Mouse (Mus musculus) thymus, adult 2 months (tissue): ENCODE measurements around the gene Mum1l1. TPM values are rescaled to one million over a fixed set of nuclear protein-coding genes. Genes with fewer than 3 reads are reported as not detected.

Experiments
- DNase-seq: peaks from one replicate; pipeline ENCODE4 v3.0.0; 2021
- H3K27ac ChIP-seq: fragments of 200-500 bp; 2 replicates; pipeline ENCODE4 v1.5.1; 2012; ENCODE audit warnings: low read length, control low read depth; ENCODE audit not compliant: control insufficient read depth, insufficient read depth
- H3K27me3 ChIP-seq: fragments of 200-500 bp; 2 replicates; pipeline ENCODE4 v1.6.1; 2012; ENCODE audit warnings: mild to moderate bottlenecking, low read length, moderate library complexity, mixed read lengths; ENCODE audit not compliant: control insufficient read depth, insufficient read depth
- H3K36me3 ChIP-seq: fragments of 200-500 bp; 2 replicates; pipeline ENCODE4 v1.6.1; 2012; ENCODE audit warnings: mild to moderate bottlenecking, low read length, moderate library complexity; ENCODE audit not compliant: control insufficient read depth, insufficient read depth
- H3K4me1 ChIP-seq: fragments of 200-500 bp; replicated peaks from 2 replicates; pipeline ENCODE4 v1.6.1; 2012; ENCODE audit warnings: low read length; ENCODE audit not compliant: control insufficient read depth, insufficient read depth
- H3K4me3 ChIP-seq: fragments of 200-500 bp; 2 replicates; pipeline ENCODE4 v1.5.1; 2012; ENCODE audit warnings: mild to moderate bottlenecking, low read length, control low read depth, moderate library complexity; ENCODE audit not compliant: control insufficient read depth, insufficient read depth
- CTCF ChIP-seq: fragments of 200-500 bp; IDR thresholded peaks from 2 replicates; pipeline ENCODE4 v1.5.1; 2012; ENCODE audit warnings: mild to moderate bottlenecking, control low read depth, low read length, moderate library complexity, borderline replicate concordance; ENCODE audit not compliant: control insufficient read depth, poor library complexity, insufficient read depth; ENCODE audit errors: extremely low read depth
- POLR2A ChIP-seq: fragments of 200-500 bp; IDR thresholded peaks from 2 replicates; pipeline ENCODE4 v1.6.1; 2012; ENCODE audit warnings: mild to moderate bottlenecking, low read length, control low read depth, moderate library complexity; ENCODE audit not compliant: control insufficient read depth, poor library complexity, insufficient read depth; ENCODE audit errors: extremely low read depth
- WGBS: fragments of 180-500 bp; shearing (Covaris S2); methylation state at CpG from one replicate; pipeline ENCODE4 v1.1.7; 2018; 5-methylcytosine and 5-hydroxymethylcytosine counted together
- polyA plus RNA-seq: library from polyadenylated mRNA; depleted of rRNA; stranded (reverse); fragments of >200 nt; gene quantifications from 2 replicates; pipeline ENCODE4 v1.2.3, GENCODE M21; 2012

Gene Mum1l1
- polyA plus RNA-seq, 1 experiment: 0.07 TPM

DNA sequence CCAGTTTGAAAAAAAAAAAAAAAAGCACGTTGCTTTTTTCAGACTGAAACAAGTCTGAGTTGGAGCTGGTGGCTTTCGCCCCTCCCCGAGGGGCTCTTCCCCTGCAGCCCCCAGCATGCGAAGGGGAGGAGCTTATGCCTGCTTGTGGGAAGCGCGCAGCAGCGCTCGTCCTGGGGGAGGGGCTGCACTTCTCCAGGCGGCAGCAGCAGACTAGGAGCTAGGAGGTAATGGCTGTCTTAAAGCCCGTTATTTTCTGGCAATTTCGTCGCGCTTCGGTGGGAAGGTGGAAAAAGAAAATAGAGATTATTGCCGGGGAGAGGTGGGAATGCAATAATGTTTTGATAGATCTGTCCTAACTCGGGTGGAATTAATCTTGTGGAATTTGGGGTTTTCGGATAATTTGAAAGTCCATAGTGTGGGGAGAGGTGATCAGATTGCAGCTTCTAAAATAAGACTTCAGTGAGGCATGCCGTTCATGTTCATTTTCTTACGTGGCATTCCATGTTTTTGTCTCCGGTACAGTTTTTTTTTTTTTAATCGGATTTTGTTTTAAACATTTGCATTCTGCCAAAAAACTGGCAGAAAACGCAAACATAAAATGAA lies 7.2 kb downstream of the Mum1l1 start:
- no peak for TF ChIP-seq CTCF
- TF ChIP-seq POLR2A: no peak
- DNase-seq: no peak
- Histone ChIP-seq H3K36me3 (no peaks in the 10 kb centered on the region), H3K4me1 (no peaks in the 10 kb centered on the region), H3K27ac (no peak overlapping the region), H3K4me3 (no peak overlapping the region), H3K27me3 (no peaks in the 10 kb centered on the region)
- 4% methylated on average over 22 of the region's 22 CpGs for WGBS

- Histone ChIP-seq H3K27me3 (no peaks in the 10 kb centered on the region), H3K4me3 (no peak overlapping the region), H3K4me1 (no peaks in the 10 kb centered on the region), H3K36me3 (no peaks in the 10 kb centered on the region), H3K27ac (no peak overlapping the region)
- no peak for TF ChIP-seq POLR2A
- TF ChIP-seq CTCF: no peak
- WGBS: 69% methylated on average over 10 of the region's 10 CpGs
- DNase-seq: no peak
Measured at GRCm38 (mm10) chrX:139217776-139218175, 7.9 kb downstream of the Mum1l1 start.

DNA sequence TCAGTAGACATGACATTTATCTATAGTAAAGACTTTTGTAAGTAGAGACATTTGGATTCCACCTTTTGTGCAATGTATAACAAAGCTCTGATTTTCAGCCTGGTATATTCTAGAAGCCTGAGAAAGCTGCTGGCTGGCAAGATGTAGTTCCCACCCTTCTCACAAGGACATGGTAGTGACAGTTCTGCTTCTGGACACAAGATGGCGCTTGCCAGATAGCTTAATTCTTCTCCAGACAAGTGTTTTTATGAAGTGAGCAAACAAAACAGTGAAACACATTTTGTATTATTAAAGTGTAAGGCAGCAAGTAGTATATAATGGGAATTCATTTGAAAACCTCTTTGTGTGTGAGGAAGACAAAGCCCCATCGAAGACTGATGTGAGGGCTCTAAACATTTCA lies 9.2 kb downstream of the Mum1l1 start:
- H3K4me1 ChIP-seq: no peaks in the 10 kb centered on the region
- no peaks in the 10 kb centered on the region for H3K27me3 ChIP-seq
- DNase-seq: no peak
- H3K36me3 ChIP-seq: no peaks in the 10 kb centered on the region
- 36% methylated on average over 2 of the region's 2 CpGs for WGBS
- H3K4me3 ChIP-seq: no peak overlapping the region
- H3K27ac ChIP-seq: no peak overlapping the region
- TF ChIP-seq POLR2A: no peak
- no peak for TF ChIP-seq CTCF

- 88% methylated on average over 4 of the region's 4 CpGs for WGBS
- no peak for DNase-seq
- Histone ChIP-seq H3K36me3 (no peaks in the 10 kb centered on the region), H3K27ac (no peak overlapping the region), H3K4me1 (no peaks in the 10 kb centered on the region), H3K27me3 (no peaks in the 10 kb centered on the region), H3K4me3 (no peak overlapping the region)
- no peak for TF ChIP-seq POLR2A
- no peak for TF ChIP-seq CTCF
Measured at GRCm38 (mm10) chrX:139220830-139221229, 11.0 kb downstream of the Mum1l1 start.

- Histone ChIP-seq H3K27me3 (no peaks in the 10 kb centered on the region), H3K4me1 (no peaks in the 10 kb centered on the region), H3K27ac (no peak overlapping the region), H3K4me3 (no peak overlapping the region), H3K36me3 (no peaks in the 10 kb centered on the region)
- WGBS: 70% methylated on average over 3 of the region's 3 CpGs
- no peak for TF ChIP-seq POLR2A
- TF ChIP-seq CTCF: no peak
- no peak for DNase-seq
Measured at GRCm38 (mm10) chrX:139221893-139222292, 12.1 kb downstream of the Mum1l1 start.

GRCm38 (mm10) chrX:139231143-139231542 lies 21.3 kb downstream of the Mum1l1 start:
- 69% methylated on average over 9 of the region's 9 CpGs for WGBS
- no peak for DNase-seq
- Histone ChIP-seq H3K4me3 (no peak overlapping the region), H3K27me3 (no peaks in the 10 kb centered on the region), H3K36me3 (no peaks in the 10 kb centered on the region), H3K27ac (no peak overlapping the region), H3K4me1 (no peaks in the 10 kb centered on the region)
- no peak for TF ChIP-seq POLR2A

DNA sequence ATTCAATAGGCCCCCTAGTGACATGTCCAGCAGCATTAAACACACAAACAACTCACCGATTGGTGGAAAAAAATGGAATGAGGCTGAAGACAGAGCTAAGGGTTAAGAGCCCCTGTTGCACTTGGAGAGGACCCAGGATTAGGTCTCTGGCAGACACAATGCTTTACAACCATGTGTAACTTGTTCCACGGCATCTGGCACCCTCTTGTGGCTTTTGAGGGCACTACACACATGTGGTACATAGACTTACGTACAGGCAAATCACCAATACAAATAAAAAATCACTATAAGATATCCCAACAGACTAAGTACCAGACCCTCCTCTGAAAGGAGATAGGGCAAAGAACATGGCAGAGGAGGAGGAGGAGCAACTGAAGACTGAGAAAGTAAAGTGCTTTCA lies 37.5 kb downstream of the Mum1l1 start:
- WGBS: 72% methylated on average over 3 of the region's 3 CpGs
- H3K36me3 ChIP-seq: no peaks in the 10 kb centered on the region
- TF ChIP-seq CTCF (no peak), POLR2A (no peak)
- DNase-seq: no peak
- no peak overlapping the region for H3K4me3 ChIP-seq
- H3K27ac ChIP-seq: no peak overlapping the region
- H3K4me1 ChIP-seq: no peaks in the 10 kb centered on the region
- no peaks in the 10 kb centered on the region for H3K27me3 ChIP-seq
